Mouse (Mus musculus) embryonic fibroblast, embryonic 13.5 days (primary cell): ENCODE results near the gene Csnk1g2. TPM values are rescaled to one million over a fixed set of nuclear protein-coding genes. Genes with fewer than 3 reads are reported as not detected.
A peak's percentile ranks its signal among the peaks of the same experiment; 100 is the strongest.
"Not testable (repeated sequence)": the region's sequence is repeated elsewhere in the genome, so short reads cannot be mapped to it uniquely, and the experiment has no call there.

Experiments
- H3K27ac ChIP-seq: 2 replicates; pipeline ENCODE4 v1.5.1; 2012; ENCODE audit warnings: low read length, control low read depth, inconsistent platforms; ENCODE audit not compliant: insufficient read depth
- H3K4me1 ChIP-seq: 2 replicates; pipeline ENCODE4 v1.6.1; 2011; ENCODE audit warnings: low read length; ENCODE audit not compliant: control insufficient read depth, insufficient read depth
- H3K4me3 ChIP-seq: 2 replicates; pipeline ENCODE4 v1.5.1; 2011; ENCODE audit warnings: mild to moderate bottlenecking, control low read depth, low read length; ENCODE audit not compliant: insufficient read depth
- CTCF ChIP-seq: IDR thresholded peaks from 2 replicates; pipeline ENCODE4 v1.5.1; 2011; ENCODE audit warnings: mild to moderate bottlenecking, control low read depth, low read length, moderate library complexity, borderline replicate concordance; ENCODE audit not compliant: insufficient read depth
- POLR2A ChIP-seq: IDR thresholded peaks from 2 replicates; pipeline ENCODE4 v1.6.1; 2011; ENCODE audit warnings: low read depth, mild to moderate bottlenecking, control low read depth, low read length, moderate library complexity
- polyA plus RNA-seq: library from polyadenylated mRNA; stranded (reverse); fragments of >200 nt; gene quantifications from 2 replicates; pipeline ENCODE4 v1.2.4, GENCODE M21; 2011; ENCODE audit warnings: low read depth; ENCODE audit not compliant: missing spikeins, insufficient read length

The Csnk1g2 gene
- polyA plus RNA-seq, 1 experiment: 92.4 TPM

- Histone ChIP-seq H3K4me3 (peak overlapping the region; percentile 44), H3K27ac (peak overlapping the region; percentile 83), H3K4me1 (0 out of 2 replicates have a peak, but pooled peaks cover 7% of the 10 kb centered on the region)
- peak; percentile 59 for TF ChIP-seq POLR2A
- no peak for TF ChIP-seq CTCF
Measured at GRCm38 (mm10) chr10:80621940-80622660, 538 bp upstream of the Csnk1g2 start.

- TF ChIP-seq POLR2A (0 out of 2 replicates have a peak, but pooled peaks have one; percentile 32), CTCF (no peak)
- Histone ChIP-seq H3K4me3 (peak overlapping the region; percentile 81), H3K27ac (peak overlapping the region; percentile 63), H3K4me1 (0 out of 2 replicates have a peak, but pooled peaks cover 7% of the 10 kb centered on the region)
Measured at GRCm38 (mm10) chr10:80623457-80624191, 986 bp downstream of the Csnk1g2 start.

- no peak for TF ChIP-seq CTCF
- no peak for TF ChIP-seq POLR2A
- Histone ChIP-seq H3K4me1 (0 out of 2 replicates have a peak, but pooled peaks cover 7% of the 10 kb centered on the region), H3K4me3 (no peak overlapping the region), H3K27ac (no peak overlapping the region)
Measured at GRCm38 (mm10) chr10:80625764-80626163, 3.1 kb downstream of the Csnk1g2 start.

GRCm38 (mm10) chr10:80627685-80628084 lies 5.0 kb downstream of the Csnk1g2 start:
- no peak overlapping the region for H3K27ac ChIP-seq
- H3K4me3 ChIP-seq: no peak overlapping the region
- TF ChIP-seq CTCF: no peak
- no peak for TF ChIP-seq POLR2A
- H3K4me1 ChIP-seq: 0 out of 2 replicates have a peak, but pooled peaks cover 7% of the 10 kb centered on the region

- no peak for TF ChIP-seq CTCF
- TF ChIP-seq POLR2A: no peak
- H3K4me3 ChIP-seq: no peak overlapping the region
- H3K27ac ChIP-seq: no peak overlapping the region
- 0 out of 2 replicates have a peak, but pooled peaks cover 7% of the 10 kb centered on the region for H3K4me1 ChIP-seq
Measured at GRCm38 (mm10) chr10:80628925-80629324, 6.3 kb downstream of the Csnk1g2 start.

GRCm38 (mm10) chr10:80635345-80635744 lies 12.7 kb downstream of the Csnk1g2 start:
- no peaks in the 10 kb centered on the region for H3K4me1 ChIP-seq
- no peak overlapping the region for H3K4me3 ChIP-seq
- TF ChIP-seq CTCF: no peak
- no peak for TF ChIP-seq POLR2A
- no peak overlapping the region for H3K27ac ChIP-seq

GRCm38 (mm10) chr10:80646936-80647335 lies 24.3 kb downstream of the Csnk1g2 start:
- Histone ChIP-seq H3K4me1 (no peaks in the 10 kb centered on the region), H3K27ac (no peak overlapping the region), H3K4me3 (no peak overlapping the region)
- TF ChIP-seq CTCF: no peak
- TF ChIP-seq POLR2A: no peak

- not testable (repeated sequence) for H3K27ac ChIP-seq, H3K4me1 ChIP-seq, H3K4me3 ChIP-seq
Measured at GRCm38 (mm10) chr10:80649910-80650309, 27.3 kb downstream of the Csnk1g2 start.

GRCm38 (mm10) chr10:80650392-80650791 lies 27.8 kb downstream of the Csnk1g2 start:
- TF ChIP-seq POLR2A (no peak), CTCF (no peak)
- no peak overlapping the region for H3K4me3 ChIP-seq
- H3K4me1 ChIP-seq: peaks cover 3% of the 10 kb centered on the region
- no peak overlapping the region for H3K27ac ChIP-seq

- no peak for TF ChIP-seq POLR2A
- TF ChIP-seq CTCF: no peak
- H3K27ac ChIP-seq: no peak overlapping the region
- H3K4me1 ChIP-seq: peaks cover 3% of the 10 kb centered on the region
- H3K4me3 ChIP-seq: no peak overlapping the region
Measured at GRCm38 (mm10) chr10:80653156-80653720, 30.6 kb downstream of the Csnk1g2 start.
